Mouse (Mus musculus) liver, postnatal 0 days (tissue): Measurements from ENCODE around the gene Gp1ba. TPM values are rescaled to one million over a fixed set of nuclear protein-coding genes. Genes with fewer than 3 reads are reported as not detected.

Experiments used
- ATAC-seq: fragments of 200-750 bp; cut with Nextera tagmentation; 2 replicates; pipeline ENCODE4 v1.8.0; 2017; ENCODE audit warnings: mild to moderate bottlenecking, moderate library complexity
- DNase-seq: peaks from one replicate; pipeline ENCODE4 v3.0.0-alpha.2; 2016
- H3K27ac ChIP-seq: fragments of 300-500 bp; sonication (generic); 2 replicates; pipeline ENCODE4 v1.5.1; 2014; ENCODE audit warnings: antibody characterized with exemption, moderate library complexity, mild to moderate bottlenecking, low read depth
- H3K27me3 ChIP-seq: fragments of 300-500 bp; sonication (generic); 2 replicates; pipeline ENCODE4 v1.6.1; 2014; ENCODE audit warnings: low read length, control low read depth, mixed read lengths; ENCODE audit not compliant: insufficient read depth
- H3K36me3 ChIP-seq: fragments of 300-500 bp; sonication (generic); replicated peaks from 2 replicates; pipeline ENCODE4 v1.6.1; 2014; ENCODE audit warnings: mild to moderate bottlenecking, control low read depth, low read length, moderate library complexity, mixed read lengths; ENCODE audit not compliant: insufficient read depth
- H3K4me1 ChIP-seq: fragments of 300-500 bp; sonication (generic); 2 replicates; pipeline ENCODE4 v1.6.1; 2014; ENCODE audit warnings: antibody characterized with exemption, mild to moderate bottlenecking, control low read depth; ENCODE audit not compliant: insufficient read depth
- H3K4me2 ChIP-seq: fragments of 300-500 bp; sonication (generic); 2 replicates; pipeline ENCODE4 v1.6.1; 2014; ENCODE audit warnings: low read depth, mild to moderate bottlenecking, low read length, moderate library complexity, mixed read lengths
- H3K4me3 ChIP-seq: fragments of 300-500 bp; sonication (generic); 2 replicates; pipeline ENCODE4 v1.5.1; 2014; ENCODE audit warnings: low read depth, low read length
- H3K9ac ChIP-seq: fragments of 300-500 bp; sonication (generic); replicated peaks from 2 replicates; pipeline ENCODE4 v1.6.1; 2014; ENCODE audit warnings: mild to moderate bottlenecking, moderate library complexity
- H3K9me3 ChIP-seq: fragments of 300-500 bp; sonication (generic); 2 replicates; pipeline ENCODE4 v1.6.1; 2016; ENCODE audit warnings: mild to moderate bottlenecking, control low read depth, low read length, mixed read lengths
- CTCF ChIP-seq: sonication (generic); IDR thresholded peaks from 2 replicates; pipeline ENCODE4 v1.5.1; 2016; ENCODE audit warnings: antibody characterized with exemption, low read depth
- EP300 ChIP-seq: IDR thresholded peaks from 2 replicates; pipeline ENCODE4 v1.6.1; 2016; ENCODE audit warnings: antibody characterized with exemption, low read depth, mild to moderate bottlenecking
- WGBS: fragments of 180-500 bp; shearing (Covaris S2); extraction: QIAGEN DNeasy Blood & Tissue Kit; methylation state at CpG from one replicate; pipeline ENCODE4 v1.1.7; 2014; ENCODE audit not compliant: insufficient replicate concordance; 5-methylcytosine and 5-hydroxymethylcytosine counted together
- polyA plus RNA-seq: library from polyadenylated mRNA; unstranded; fragments of >200 nt; fragmentation: Nextera tagmentation; extraction: Ambion mirVana; gene quantifications from 2 replicates; pipeline ENCODE4 v1.2.1, GENCODE M21; 2015

Gp1ba gene
- polyA plus RNA-seq, 1 experiment from 2014 or later, result 4.1 TPM

DNA sequence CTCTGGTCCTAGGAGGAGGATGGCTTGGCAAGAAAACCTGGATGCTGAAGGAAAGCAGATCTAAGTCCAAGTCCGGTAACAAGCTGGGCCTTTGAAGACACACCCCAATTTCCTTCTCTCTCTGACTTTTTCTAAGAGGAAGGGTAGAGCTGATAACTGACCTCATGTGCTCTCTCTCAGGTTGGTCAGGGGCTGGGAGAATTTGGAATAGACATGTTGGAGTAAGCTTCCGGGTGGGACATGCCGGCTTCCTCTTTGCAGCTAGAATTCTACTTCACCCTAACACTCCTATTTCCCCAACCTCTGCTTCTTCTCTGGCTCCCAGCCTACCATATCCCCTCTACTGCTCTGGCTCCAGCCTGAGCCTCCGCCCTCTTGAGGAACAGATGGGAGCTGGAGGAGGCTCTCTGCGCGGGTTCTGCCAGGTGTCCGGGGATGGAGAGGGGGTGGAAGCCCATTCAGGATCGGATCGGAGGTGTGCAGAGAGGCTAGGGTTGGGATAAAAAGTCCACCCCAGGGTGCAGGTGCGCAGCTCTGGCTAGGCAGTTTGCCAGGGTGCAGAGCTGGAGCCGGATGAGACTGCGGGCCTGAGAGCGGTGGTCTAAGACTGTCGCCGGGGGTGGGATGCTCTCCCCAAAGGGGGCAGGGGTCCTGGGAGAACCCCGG lies 48.1 kb downstream of the Gp1ba start:
- H3K9ac ChIP-seq, result peak overlapping the region; percentile 86
- ATAC-seq (peak; percentile 34), DNase-seq (no peak)
- peaks cover 17% of the 10 kb centered on the region for H3K4me1 ChIP-seq
- H3K4me3 ChIP-seq, result peak overlapping the region; percentile 74
- H3K36me3 ChIP-seq, result peaks cover 21% of the 10 kb centered on the region
- peak overlapping the region; percentile 81 for H3K27ac ChIP-seq
- H3K9me3 ChIP-seq, result no peaks in the 10 kb centered on the region
- TF ChIP-seq EP300 (no peak), CTCF (peak; percentile 14; the same call in 1 of the 2 replicates)
- H3K27me3 ChIP-seq, result no peaks in the 10 kb centered on the region
- 2% methylated on average over 16 of the region's 16 CpGs for WGBS
- H3K4me2 ChIP-seq, result peak overlapping the region; percentile 97

DNA sequence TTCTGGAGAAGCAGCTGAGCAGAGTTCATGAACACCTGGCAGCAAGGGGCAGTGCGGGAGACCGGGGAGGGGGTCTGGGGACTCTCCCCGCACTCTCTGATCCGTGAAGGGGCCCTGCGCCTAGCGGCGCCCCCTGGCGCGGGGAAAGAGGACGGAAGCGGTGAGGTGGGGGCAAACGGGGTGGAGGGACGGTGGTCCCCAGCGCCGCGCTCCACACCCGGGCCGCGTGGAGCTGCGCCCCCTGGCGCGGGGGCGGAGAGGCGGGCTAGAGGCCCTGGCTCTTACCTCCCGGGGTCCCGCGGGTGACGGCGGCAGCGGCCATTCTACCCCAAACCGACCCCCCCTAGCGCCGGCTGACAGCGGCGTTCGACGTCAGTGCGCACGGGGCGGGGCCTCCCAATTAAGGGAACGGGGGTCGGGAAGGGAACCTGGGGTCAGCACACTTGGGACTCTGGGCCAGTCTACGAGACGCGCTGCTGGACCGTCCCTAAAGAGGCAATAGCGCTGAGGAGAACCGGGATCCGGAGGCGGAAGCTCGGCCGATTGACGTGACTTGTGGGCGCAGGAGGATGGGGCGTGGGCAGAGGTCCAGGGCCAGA lies 48.8 kb downstream of the Gp1ba start, which contains the start of gene Camta2:
Camta2 (minus strand) TSS at position 505 of the 599 bp plus-strand sequence.
- under 1% methylated on average over 32 of the region's 55 CpGs for WGBS
- ATAC-seq, result peak; percentile 58

DNA sequence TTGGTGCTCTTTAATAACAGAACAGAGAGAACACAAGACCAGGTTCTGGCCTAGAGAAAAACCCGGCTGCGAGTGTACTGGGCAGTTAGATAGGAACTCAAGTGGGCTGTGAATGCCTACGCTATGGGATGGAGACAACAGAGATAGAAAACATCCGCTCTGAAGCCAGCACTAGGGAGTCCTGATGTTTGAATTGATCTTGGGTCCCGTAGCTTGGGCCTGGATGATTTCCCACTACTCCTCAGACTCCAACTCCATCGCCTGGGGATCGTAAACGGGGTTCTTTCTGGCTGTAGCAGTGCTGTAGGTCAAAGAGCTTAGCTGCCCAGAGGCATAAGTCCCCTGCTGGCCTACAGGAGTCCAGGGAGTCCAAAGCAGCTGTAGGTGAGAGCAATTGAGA lies 49.5 kb downstream of the Gp1ba start:
- no peaks in the 10 kb centered on the region for H3K9me3 ChIP-seq
- H3K36me3 ChIP-seq, result peaks cover 19% of the 10 kb centered on the region
- ATAC-seq (no peak), DNase-seq (no peak)
- no peaks in the 10 kb centered on the region for H3K27me3 ChIP-seq
- peaks cover 13% of the 10 kb centered on the region for H3K4me1 ChIP-seq
- TF ChIP-seq EP300 (no peak), CTCF (no peak)
- H3K4me3 ChIP-seq, result peak overlapping the region; percentile 74
- H3K27ac ChIP-seq, result peak overlapping the region; percentile 81; the same call in 1 of the 2 replicates
- peak overlapping the region; percentile 86 for H3K9ac ChIP-seq
- H3K4me2 ChIP-seq, result peak overlapping the region; percentile 97
- WGBS, result 32% methylated on average over 8 of the region's 8 CpGs

More for the DNA sequence above, 48.8 kb downstream of the Gp1ba start, which contains the start of gene Camta2:
- Histone ChIP-seq H3K9ac (peak within 1 kb of the TSS; percentile 86), H3K4me1 (peaks cover 13% of the 10 kb centered on the region), H3K9me3 (no peaks in the 10 kb centered on the region), H3K27me3 (no peaks in the 10 kb centered on the region), H3K27ac (peak within 1 kb of the TSS; percentile 81), H3K36me3 (peaks cover 21% of the 10 kb centered on the region), H3K4me2 (peak within 1 kb of the TSS; percentile 97), H3K4me3 (peak within 1 kb of the TSS; percentile 74)
- TF ChIP-seq CTCF, result peak; percentile 63
- TF ChIP-seq EP300, result no peak
- peak; percentile 82 for DNase-seq

DNA sequence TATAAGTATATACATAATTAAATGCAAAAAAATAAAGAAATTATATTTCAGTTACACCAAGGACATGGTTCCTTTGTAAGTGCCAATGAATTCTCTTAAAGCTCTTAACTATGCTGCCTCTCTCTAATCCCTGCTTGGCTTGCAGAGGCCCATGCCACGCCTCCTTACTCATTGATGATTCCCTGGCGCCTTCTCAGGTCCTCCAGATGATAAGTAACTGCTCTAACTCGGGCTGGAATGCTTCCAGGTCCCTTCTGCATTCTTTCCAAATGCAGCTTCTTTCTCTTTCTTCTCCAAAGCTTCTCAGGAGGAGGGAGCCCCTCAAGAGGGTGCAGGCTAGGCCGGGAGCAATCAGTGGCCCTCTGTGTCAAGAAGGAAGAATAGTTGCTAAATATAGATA lies 50.7 kb downstream of the Gp1ba start:
- no peak for TF ChIP-seq EP300
- TF ChIP-seq CTCF, result no peak
- H3K27ac ChIP-seq, result no peak overlapping the region
- peaks cover 13% of the 10 kb centered on the region for H3K4me1 ChIP-seq
- no peak overlapping the region for H3K4me2 ChIP-seq
- H3K9ac ChIP-seq, result no peak overlapping the region
- ATAC-seq, result no peak
- no peaks in the 10 kb centered on the region for H3K9me3 ChIP-seq
- H3K36me3 ChIP-seq, result peaks cover 9% of the 10 kb centered on the region
- H3K4me3 ChIP-seq, result no peak overlapping the region
- no peaks in the 10 kb centered on the region for H3K27me3 ChIP-seq
- WGBS, result 64% methylated on average over 4 of the region's 4 CpGs
- no peak for DNase-seq

Other genes with a start within 250 kb of the Gp1ba start
- 6.1 and 6.4 TPM in 2 replicates for gene Pelp1, start 229.1 kb upstream of the Gp1ba start, polyA plus RNA-seq
- 20.0 and 21.8 TPM in 2 replicates for gene Arrb2, start 206.5 kb upstream of the Gp1ba start, polyA plus RNA-seq
- 14.3 and 15.1 TPM in 2 replicates for gene Med11, start 187.2 kb upstream of the Gp1ba start, polyA plus RNA-seq
- gene Zmynd15, start 179.7 kb upstream of the Gp1ba start, polyA plus RNA-seq, result 0.59 and 0.70 TPM in 2 replicates
- 9.2 and 9.4 TPM in 2 replicates for gene Cxcl16, start 179.1 kb upstream of the Gp1ba start, polyA plus RNA-seq
- 1.7 and 2.8 TPM in 2 replicates for gene Tm4sf5, start 133.9 kb upstream of the Gp1ba start, polyA plus RNA-seq
- gene Vmo1, start 124.5 kb upstream of the Gp1ba start, polyA plus RNA-seq, result 1.0 and 1.4 TPM in 2 replicates
- 28.0 and 30.8 TPM in 2 replicates for gene Gltpd2, start 119.9 kb upstream of the Gp1ba start, polyA plus RNA-seq
- 317 and 325 TPM in 2 replicates for gene Psmb6, start 113.8 kb upstream of the Gp1ba start, polyA plus RNA-seq
- not detected in 2 replicates for gene Gm40193, start 106.2 kb upstream of the Gp1ba start, polyA plus RNA-seq
- 1.6 and 1.8 TPM in 2 replicates for gene Pld2, start 99.1 kb upstream of the Gp1ba start, polyA plus RNA-seq
- 3.7 and 3.9 TPM in 2 replicates for gene Mink1, start 76.2 kb upstream of the Gp1ba start, polyA plus RNA-seq
- gene 4930544D05Rik, start 23.3 kb upstream of the Gp1ba start, polyA plus RNA-seq, result not detected in 2 replicates
- 0.19 TPM in 1 of 2 replicates, not detected in the other for gene Chrne, start 19.9 kb upstream of the Gp1ba start, polyA plus RNA-seq
- gene Rnf167, start 8.1 kb downstream of the Gp1ba start, polyA plus RNA-seq, result 54.8 and 55.3 TPM in 2 replicates
- gene Slc25a11, start 8.4 kb downstream of the Gp1ba start, polyA plus RNA-seq, result 140 and 143 TPM in 2 replicates
- gene Pfn1, start 15.5 kb downstream of the Gp1ba start, polyA plus RNA-seq, result 918 and 940 TPM in 2 replicates
- 4.0 and 21.3 TPM in 2 replicates for gene Eno3, start 18.1 kb downstream of the Gp1ba start, polyA plus RNA-seq
- gene Spag7, start 30.3 kb downstream of the Gp1ba start, polyA plus RNA-seq, result 36.6 and 42.1 TPM in 2 replicates
- gene Camta2, start 49.0 kb downstream of the Gp1ba start, polyA plus RNA-seq, result 2.8 and 3.4 TPM in 2 replicates
- 8.3 and 10.8 TPM in 2 replicates for gene Inca1, start 61.0 kb downstream of the Gp1ba start, polyA plus RNA-seq
- gene Kif1c, start 61.4 kb downstream of the Gp1ba start, polyA plus RNA-seq, result 1.8 and 2.2 TPM in 2 replicates
- 1.9 and 2.0 TPM in 2 replicates for gene Zfp3, start 125.1 kb downstream of the Gp1ba start, polyA plus RNA-seq
- 2.6 and 3.0 TPM in 2 replicates for gene Scimp, start 173.5 kb downstream of the Gp1ba start, polyA plus RNA-seq
- gene Rabep1, start 205.7 kb downstream of the Gp1ba start, polyA plus RNA-seq, result 18.3 and 18.5 TPM in 2 replicates